Mouse (Mus musculus) C2C12 (cell line): ENCODE measurements around the gene 1600002K03Rik. TPM values are rescaled to one million over a fixed set of nuclear protein-coding genes. Genes with fewer than 3 reads are reported as not detected.
A peak's percentile ranks its signal among the peaks of the same experiment; 100 is the strongest.

Experiments
- H3K27me3 ChIP-seq: one replicate; pipeline ENCODE4 v1.6.1; 2011; ENCODE audit not compliant: control insufficient read depth, insufficient read depth, insufficient read length
- H3K36me3 ChIP-seq: one replicate; pipeline ENCODE4 v1.6.1; 2011; ENCODE audit not compliant: control insufficient read depth, insufficient read depth
- H3K4me3 ChIP-seq: one replicate; pipeline ENCODE4 v1.5.1; 2011; ENCODE audit warnings: mild to moderate bottlenecking, control low read depth; ENCODE audit not compliant: poor library complexity, insufficient read depth, severe bottlenecking
- H3K79me2 ChIP-seq: one replicate; pipeline ENCODE4 v1.6.1; 2011; ENCODE audit not compliant: control insufficient read depth, insufficient read depth
- H3K79me3 ChIP-seq: one replicate; pipeline ENCODE4 v1.6.1; 2011; ENCODE audit warnings: low read depth, control low read depth
- H3ac ChIP-seq: one replicate; pipeline ENCODE3; 2011; ENCODE audit warnings: low read depth; ENCODE audit not compliant: control insufficient read depth, insufficient read length
- CEBPB ChIP-seq: IDR thresholded peaks from one replicate; pipeline ENCODE4 v1.6.1; 2011; ENCODE audit warnings: low read depth, mild to moderate bottlenecking, control low read depth, moderate library complexity
- CTCF ChIP-seq: IDR thresholded peaks from one replicate; pipeline ENCODE4 v1.5.1; 2011; ENCODE audit not compliant: control insufficient read depth, insufficient read depth, insufficient read length
- FOSL1 ChIP-seq: IDR thresholded peaks from one replicate; pipeline ENCODE4 v1.8.0; 2011; ENCODE audit warnings: mild to moderate bottlenecking, low read length; ENCODE audit not compliant: poor library complexity, insufficient read depth, severe bottlenecking
- MAX ChIP-seq: IDR thresholded peaks from one replicate; pipeline ENCODE4 v1.6.1; 2011; ENCODE audit warnings: mild to moderate bottlenecking, control low read depth
- MYOD1 ChIP-seq: IDR thresholded peaks from one replicate; pipeline ENCODE4 v1.6.1; 2011; ENCODE audit warnings: low read depth; ENCODE audit not compliant: control insufficient read depth, insufficient read length
- MYOG ChIP-seq: IDR thresholded peaks from one replicate; pipeline ENCODE4 v1.6.1; 2011; ENCODE audit not compliant: control insufficient read depth, insufficient read length; ENCODE audit errors: extremely low read depth
- USF1 ChIP-seq: IDR thresholded peaks from one replicate; pipeline ENCODE4 v1.6.1; 2011; ENCODE audit warnings: low read depth, mild to moderate bottlenecking, control low read depth, moderate library complexity
- polyA plus RNA-seq: library from polyadenylated mRNA; unstranded; fragments of >200 nt; fragmentation: generic; extraction: Trizol; gene quantifications from one replicate; pipeline ENCODE4 v1.2.1, GENCODE M21; 2012; ENCODE audit warnings: missing spikeins

Gene 1600002K03Rik
- polyA plus RNA-seq, 1 experiment, result 33.4 TPM

DNA sequence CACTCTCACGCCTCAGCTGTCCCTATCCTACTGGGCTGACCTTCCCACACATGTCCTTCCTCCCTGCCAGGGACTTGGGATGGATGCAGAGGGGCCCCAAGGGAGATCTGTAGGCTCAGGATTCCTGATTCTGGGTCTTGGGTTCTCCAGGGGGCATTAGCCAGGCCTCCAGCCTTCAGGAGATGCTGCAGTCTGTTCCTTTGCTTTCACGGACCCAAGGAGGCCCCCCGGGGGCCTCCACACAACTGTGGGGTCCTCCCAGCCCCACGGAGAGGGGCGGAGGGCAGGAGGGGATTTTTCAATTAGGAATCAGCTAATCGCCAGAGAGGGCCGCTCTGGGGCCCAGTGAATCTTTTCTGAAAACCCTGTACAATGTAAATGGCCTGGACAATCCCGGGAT lies 21.7 kb downstream of the 1600002K03Rik start:
- no peaks in the 10 kb centered on the region for H3K79me3 ChIP-seq
- no peaks in the 10 kb centered on the region for H3K36me3 ChIP-seq
- no peak overlapping the region for H3ac ChIP-seq
- TF ChIP-seq MAX, result no peak
- TF ChIP-seq FOSL1, result no peak
- no peak for TF ChIP-seq MYOG
- no peak for TF ChIP-seq MYOD1
- no peak for TF ChIP-seq CTCF
- TF ChIP-seq CEBPB, result no peak
- TF ChIP-seq USF1, result no peak
- no peaks in the 10 kb centered on the region for H3K79me2 ChIP-seq
- no peak overlapping the region for H3K4me3 ChIP-seq
- H3K27me3 ChIP-seq, result peaks cover 12% of the 10 kb centered on the region

DNA sequence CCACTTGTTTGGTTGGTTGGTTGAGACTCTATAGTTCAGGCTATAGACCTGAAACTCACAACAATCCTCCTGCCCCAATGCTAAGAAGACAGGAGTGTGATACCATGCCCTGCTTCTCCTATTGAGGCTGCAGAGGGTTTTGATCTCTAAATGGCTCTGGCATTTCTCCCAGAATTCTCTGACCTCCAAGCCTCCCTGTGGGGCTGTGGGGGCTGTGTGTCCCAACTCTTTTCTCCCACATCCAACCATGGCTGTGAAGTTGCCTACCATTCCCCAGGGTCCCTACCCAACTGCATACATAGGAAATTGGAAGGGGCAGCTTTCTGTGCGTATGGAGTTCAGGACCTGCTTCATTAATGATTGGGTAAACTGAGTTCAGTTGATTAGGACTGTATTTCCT lies 23.4 kb downstream of the 1600002K03Rik start:
- TF ChIP-seq MYOG, result no peak
- no peak for TF ChIP-seq USF1
- no peak for TF ChIP-seq CTCF
- no peak for TF ChIP-seq MAX
- TF ChIP-seq FOSL1, result no peak
- TF ChIP-seq MYOD1, result no peak
- TF ChIP-seq CEBPB, result no peak
- H3K79me3 ChIP-seq, result no peaks in the 10 kb centered on the region

DNA sequence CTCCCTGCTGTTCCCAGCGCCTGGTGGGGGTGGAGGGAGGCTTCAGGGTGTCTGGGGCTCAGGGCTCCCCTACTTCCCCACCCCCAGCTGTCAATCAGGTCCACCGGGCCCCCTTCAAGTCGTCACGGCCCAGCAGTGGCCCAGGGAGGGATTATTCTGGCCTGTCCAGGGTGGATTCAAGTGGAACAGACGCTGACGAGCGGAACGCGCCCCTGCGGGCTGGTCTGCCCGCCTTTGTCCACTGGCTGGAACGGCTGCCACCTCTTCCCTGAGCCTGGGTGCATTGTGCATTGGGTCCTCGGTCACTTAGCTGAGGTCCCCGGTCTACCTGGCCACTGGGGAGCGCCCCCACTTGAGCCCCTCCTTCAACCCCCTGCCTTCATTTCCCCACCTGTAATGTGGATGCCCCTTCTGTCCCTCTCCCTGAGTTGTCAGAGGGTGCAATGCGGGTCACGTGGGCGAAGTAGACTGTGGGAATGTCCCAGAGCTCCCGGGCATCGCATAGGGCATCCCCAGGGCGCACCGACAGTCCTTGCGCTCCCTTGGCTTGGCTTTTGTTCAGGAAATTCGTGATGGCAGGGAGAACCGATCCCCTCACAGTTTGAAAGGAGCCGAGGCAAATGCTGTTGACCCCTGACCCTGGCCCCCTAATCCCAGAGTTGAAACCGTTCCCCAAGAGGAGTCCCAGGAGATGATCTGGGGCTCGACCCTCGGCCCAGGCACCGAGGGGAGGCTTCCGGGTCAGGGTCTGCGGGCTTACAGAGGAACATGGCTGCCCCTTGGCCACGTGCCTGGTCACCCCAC lies 24.2 kb downstream of the 1600002K03Rik start:
- no peaks in the 10 kb centered on the region for H3K36me3 ChIP-seq
- no peak overlapping the region for H3K4me3 ChIP-seq
- H3K79me2 ChIP-seq, result no peaks in the 10 kb centered on the region
- no peak for TF ChIP-seq FOSL1
- TF ChIP-seq MAX, result no peak
- no peak for TF ChIP-seq USF1
- TF ChIP-seq MYOD1, result no peak
- TF ChIP-seq MYOG, result no peak
- no peak for TF ChIP-seq CTCF
- H3K79me3 ChIP-seq, result no peaks in the 10 kb centered on the region
- H3K27me3 ChIP-seq, result no peaks in the 10 kb centered on the region
- no peak overlapping the region for H3ac ChIP-seq

More for the DNA sequence above, 23.4 kb downstream of the 1600002K03Rik start:
- Histone ChIP-seq H3ac (no peak overlapping the region), H3K36me3 (no peaks in the 10 kb centered on the region), H3K27me3 (peaks cover under 1% of the 10 kb centered on the region), H3K4me3 (no peak overlapping the region), H3K79me2 (no peaks in the 10 kb centered on the region)

DNA sequence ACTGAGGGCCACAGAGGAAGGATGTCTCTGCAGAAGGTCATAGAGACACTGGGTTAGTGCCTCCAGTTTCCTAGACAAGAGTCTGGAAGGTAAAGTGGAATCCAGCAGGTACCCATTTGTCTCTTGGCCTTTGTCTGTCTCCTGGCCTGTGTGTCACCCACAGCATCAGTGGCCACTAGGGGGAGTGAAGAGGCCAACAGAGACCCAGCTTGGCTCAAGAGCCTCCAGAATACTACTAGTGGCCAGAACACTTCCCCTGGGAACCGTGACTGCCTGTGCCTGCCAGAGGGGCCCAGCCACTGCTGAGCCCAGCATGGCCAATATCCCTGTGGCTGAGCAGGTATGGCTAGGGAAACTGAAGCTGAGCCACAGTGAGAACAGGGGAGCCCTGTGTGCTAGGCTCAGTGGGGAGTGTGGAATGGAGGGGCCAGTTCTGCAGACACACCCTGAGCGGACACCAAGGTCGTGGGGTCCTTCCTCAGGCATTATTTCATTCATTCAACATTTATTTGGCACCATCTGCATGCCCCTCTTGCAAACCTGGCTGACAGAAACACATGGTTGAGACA lies 26.8 kb downstream of the 1600002K03Rik start:
- no peak overlapping the region for H3K4me3 ChIP-seq
- H3K79me3 ChIP-seq, result no peaks in the 10 kb centered on the region
- H3K36me3 ChIP-seq, result no peaks in the 10 kb centered on the region
- no peaks in the 10 kb centered on the region for H3K79me2 ChIP-seq
- no peaks in the 10 kb centered on the region for H3K27me3 ChIP-seq
- TF ChIP-seq CTCF (peak; percentile 82), MYOG (no peak), USF1 (no peak)
- no peak overlapping the region for H3ac ChIP-seq

DNA sequence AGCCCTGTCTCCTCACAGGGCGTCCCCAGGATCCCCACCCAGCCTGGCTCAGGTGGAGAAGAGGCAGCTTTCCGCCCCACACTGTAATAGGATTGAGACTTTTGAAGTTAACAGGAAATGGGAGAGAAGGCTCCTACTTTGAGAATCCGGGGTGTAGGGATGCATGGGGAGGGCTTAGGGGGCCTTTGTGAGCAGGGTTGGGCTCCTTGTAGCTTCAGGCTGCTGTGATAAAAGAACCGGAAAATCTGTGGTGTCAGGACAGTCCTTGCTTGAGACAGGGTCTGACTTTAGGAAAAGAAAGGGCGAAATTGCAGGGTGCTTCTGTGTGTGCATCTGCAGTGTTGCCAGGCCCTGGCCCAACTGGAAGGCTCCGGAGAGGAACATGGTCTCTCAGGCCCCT lies 27.7 kb downstream of the 1600002K03Rik start:
- TF ChIP-seq MAX (no peak), MYOD1 (no peak), CEBPB (no peak), MYOG (no peak), USF1 (no peak), FOSL1 (no peak), CTCF (no peak)

DNA sequence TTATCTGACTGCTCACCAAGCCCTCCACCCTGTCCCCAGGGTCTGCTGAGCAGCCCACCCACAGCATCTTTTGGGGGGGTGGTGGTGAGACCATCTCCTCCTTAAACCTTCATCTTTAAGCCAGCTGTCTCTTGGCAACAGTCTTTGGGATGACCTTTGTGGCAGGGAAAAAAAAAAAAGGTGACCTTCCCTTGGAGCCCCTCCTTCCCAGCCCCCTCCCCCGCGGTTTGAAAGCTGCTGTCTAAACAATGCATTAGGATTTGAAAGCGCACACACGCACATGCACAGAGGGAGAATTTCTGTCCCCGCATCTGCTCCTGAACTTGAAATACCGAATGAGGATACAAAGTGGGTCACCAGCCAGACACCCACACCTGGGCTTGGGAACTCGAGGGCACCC lies 31.3 kb downstream of the 1600002K03Rik start:
- TF ChIP-seq MYOD1, result no peak
- TF ChIP-seq CEBPB, result no peak
- no peak for TF ChIP-seq CTCF
- no peak for TF ChIP-seq USF1
- TF ChIP-seq MYOG, result no peak
- TF ChIP-seq MAX, result no peak
- no peak for TF ChIP-seq FOSL1
- peaks cover 8% of the 10 kb centered on the region for H3K27me3 ChIP-seq
- no peak overlapping the region for H3K4me3 ChIP-seq
- H3K79me2 ChIP-seq, result no peaks in the 10 kb centered on the region
- no peaks in the 10 kb centered on the region for H3K36me3 ChIP-seq
- H3ac ChIP-seq, result no peak overlapping the region
- no peaks in the 10 kb centered on the region for H3K79me3 ChIP-seq

More for the DNA sequence above, 27.7 kb downstream of the 1600002K03Rik start:
- Histone ChIP-seq H3K36me3 (no peaks in the 10 kb centered on the region), H3ac (no peak overlapping the region), H3K4me3 (no peak overlapping the region), H3K79me3 (no peaks in the 10 kb centered on the region), H3K79me2 (no peaks in the 10 kb centered on the region), H3K27me3 (peaks cover 4% of the 10 kb centered on the region)
